Mouse (Mus musculus) midbrain, embryonic 11.5 days (tissue): ENCODE data around the gene Rbbp5. TPM values are rescaled to one million over a fixed set of nuclear protein-coding genes. Genes with fewer than 3 reads are reported as not detected.
A peak's percentile ranks its signal among the peaks of the same experiment; 100 is the strongest.

ENCODE experiments used
- ATAC-seq: fragments of 200-750 bp; cut with Nextera tagmentation; 2 replicates; pipeline ENCODE4 v1.8.0; 2017; ENCODE audit warnings: moderate TSS enrichment, moderate library complexity; ENCODE audit not compliant: low FRiP score
- DNase-seq: peaks from one replicate; pipeline ENCODE4 v3.0.0; 2015; ENCODE audit warnings: low spot score; ENCODE audit errors: missing footprints
- H3K27ac ChIP-seq: fragments of 300-500 bp; sonication (generic); 2 replicates; pipeline ENCODE4 v1.5.1; 2014; ENCODE audit warnings: low read depth, low read length
- H3K27me3 ChIP-seq: fragments of 300-500 bp; sonication (generic); 2 replicates; pipeline ENCODE4 v1.6.1; 2014; ENCODE audit warnings: mild to moderate bottlenecking, low read length, moderate library complexity, mixed read lengths; ENCODE audit not compliant: control insufficient read depth, insufficient read depth
- H3K36me3 ChIP-seq: fragments of 300-500 bp; sonication (generic); 2 replicates; pipeline ENCODE4 v1.6.1; 2014; ENCODE audit warnings: mild to moderate bottlenecking, low read length, moderate library complexity, mixed read lengths; ENCODE audit not compliant: control insufficient read depth, insufficient read depth
- H3K4me1 ChIP-seq: fragments of 300-500 bp; sonication (generic); 2 replicates; pipeline ENCODE4 v1.6.1; 2014; ENCODE audit warnings: low read length; ENCODE audit not compliant: control insufficient read depth, insufficient read depth
- H3K4me2 ChIP-seq: fragments of 300-500 bp; sonication (generic); 2 replicates; pipeline ENCODE4 v1.6.1; 2014; ENCODE audit warnings: mild to moderate bottlenecking, moderate library complexity
- H3K4me3 ChIP-seq: fragments of 300-500 bp; sonication (generic); 2 replicates; pipeline ENCODE4 v1.5.1; 2014; ENCODE audit warnings: low read depth, low read length
- H3K9ac ChIP-seq: fragments of 300-500 bp; sonication (generic); 2 replicates; pipeline ENCODE4 v1.6.1; 2014; ENCODE audit warnings: low read length
- H3K9me3 ChIP-seq: fragments of 300-500 bp; sonication (generic); 2 replicates; pipeline ENCODE4 v1.6.1; 2016; ENCODE audit warnings: low read length; ENCODE audit not compliant: control insufficient read depth
- WGBS: fragments of 180-500 bp; shearing (Covaris S2); extraction: QIAGEN DNeasy Blood & Tissue Kit; methylation state at CpG from one replicate; pipeline ENCODE4 v1.1.7; 2014; 5-methylcytosine and 5-hydroxymethylcytosine counted together
- polyA plus RNA-seq: library from polyadenylated mRNA; unstranded; fragments of >200 nt; fragmentation: Nextera tagmentation; extraction: Ambion mirVana; gene quantifications from 2 replicates; pipeline ENCODE4 v1.2.1, GENCODE M21; 2014

Rbbp5 gene
- polyA plus RNA-seq, 1 experiment from 2014 or later, result 65.2 TPM

DNA sequence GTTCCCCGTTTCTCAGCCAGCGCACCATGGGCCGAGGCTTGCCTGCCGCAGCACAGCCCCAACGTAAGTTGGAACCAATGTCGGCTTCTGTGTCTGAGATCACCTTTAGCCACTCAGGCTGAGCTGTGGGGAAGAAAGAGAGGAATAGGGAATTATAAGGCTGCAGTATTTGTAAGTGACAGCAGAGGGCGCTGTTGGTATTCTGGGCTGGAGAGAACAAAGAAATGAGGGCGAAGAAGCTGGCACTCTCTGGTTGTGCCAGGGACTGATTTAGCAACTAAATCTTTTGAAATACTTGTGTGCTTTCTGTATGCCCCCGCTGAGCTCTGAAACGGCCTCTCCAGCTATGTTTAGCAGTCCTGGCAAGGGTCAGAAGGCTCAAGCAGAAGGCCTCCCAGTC is 48.7 kb downstream of the Rbbp5 start:
- H3K9ac ChIP-seq, result peak overlapping the region; percentile 33; the same call in 1 of the 2 replicates
- H3K4me2 ChIP-seq, result no peak overlapping the region
- no peaks in the 10 kb centered on the region for H3K27me3 ChIP-seq
- no peaks in the 10 kb centered on the region for H3K9me3 ChIP-seq
- H3K4me3 ChIP-seq, result no peak overlapping the region
- peak; percentile 43; the same call in 1 of the 2 replicates for ATAC-seq
- H3K4me1 ChIP-seq, result peaks cover 10% of the 10 kb centered on the region
- no peaks in the 10 kb centered on the region for H3K36me3 ChIP-seq
- peak; percentile 99 for DNase-seq
- no peak overlapping the region; the same call in 1 of the 2 replicates for H3K27ac ChIP-seq
- 10% methylated on average over 10 of the region's 10 CpGs for WGBS

GRCm38 (mm10) chr1:132528071-132528470 is 50.9 kb downstream of the Rbbp5 start:
- DNase-seq, result peak; percentile 81
- 95% methylated on average over 13 of the region's 13 CpGs for WGBS
- Histone ChIP-seq H3K4me2 (no peak overlapping the region), H3K9me3 (no peaks in the 10 kb centered on the region), H3K27me3 (no peaks in the 10 kb centered on the region), H3K4me3 (no peak overlapping the region), H3K27ac (no peak overlapping the region), H3K9ac (no peak overlapping the region), H3K36me3 (no peaks in the 10 kb centered on the region), H3K4me1 (peaks cover 13% of the 10 kb centered on the region)
- ATAC-seq, result no peak

GRCm38 (mm10) chr1:132528647-132529334 is 51.6 kb downstream of the Rbbp5 start:
- WGBS, result 92% methylated on average over 19 of the region's 19 CpGs
- H3K27ac ChIP-seq, result no peak overlapping the region

DNA sequence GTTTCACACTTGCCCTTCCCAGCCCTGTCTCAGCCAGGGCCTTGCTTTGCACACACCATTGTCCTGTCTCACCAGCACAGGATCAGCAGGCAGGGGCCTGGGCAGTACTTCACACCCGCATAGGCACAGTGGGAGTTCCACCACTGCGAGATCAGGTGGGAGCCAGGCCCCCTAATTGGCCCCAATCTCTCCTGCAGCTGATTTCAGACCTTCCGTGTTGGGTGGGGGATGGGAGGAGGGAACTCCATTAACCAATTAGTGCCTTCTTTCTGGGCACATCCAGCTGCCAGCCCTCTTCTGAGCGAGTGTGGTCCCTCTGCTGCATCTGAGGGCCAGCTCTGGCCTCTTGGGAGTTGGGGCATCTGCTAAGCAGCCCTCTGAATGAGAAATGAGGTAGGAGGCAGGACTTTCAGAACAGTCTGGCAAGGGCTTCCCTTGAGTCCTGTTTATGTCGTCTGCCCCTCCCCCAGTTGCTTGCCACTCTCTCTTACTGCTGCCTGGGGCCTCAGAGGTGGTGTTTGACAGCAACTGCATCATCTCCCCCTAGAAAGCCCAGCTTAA is 53.5 kb downstream of the Rbbp5 start:
- WGBS, result 5% methylated on average over 5 of the region's 5 CpGs
- ATAC-seq (peak; percentile 78), DNase-seq (peak; percentile 90)
- Histone ChIP-seq H3K27me3 (no peaks in the 10 kb centered on the region), H3K4me2 (no peak overlapping the region), H3K27ac (peak overlapping the region; percentile 20), H3K4me3 (no peak overlapping the region), H3K36me3 (no peaks in the 10 kb centered on the region), H3K9ac (peak overlapping the region; percentile 14; the same call in 1 of the 2 replicates), H3K4me1 (peaks cover 23% of the 10 kb centered on the region), H3K9me3 (no peaks in the 10 kb centered on the region)

More at GRCm38 (mm10) chr1:132528647-132529334, 51.6 kb downstream of the Rbbp5 start:
- no peaks in the 10 kb centered on the region for H3K9me3 ChIP-seq
- H3K4me2 ChIP-seq, result no peak overlapping the region
- DNase-seq (peak; percentile 49), ATAC-seq (no peak)
- no peaks in the 10 kb centered on the region for H3K36me3 ChIP-seq
- H3K9ac ChIP-seq, result no peak overlapping the region
- H3K4me1 ChIP-seq, result peaks cover 20% of the 10 kb centered on the region
- no peaks in the 10 kb centered on the region for H3K27me3 ChIP-seq
- no peak overlapping the region for H3K4me3 ChIP-seq

- no peaks in the 10 kb centered on the region for H3K9me3 ChIP-seq
- H3K4me3 ChIP-seq, result no peak overlapping the region
- ATAC-seq (no peak), DNase-seq (peak; percentile 60)
- no peak overlapping the region for H3K9ac ChIP-seq
- H3K4me2 ChIP-seq, result no peak overlapping the region
- WGBS, result 73% methylated on average over 9 of the region's 9 CpGs
- H3K36me3 ChIP-seq, result no peaks in the 10 kb centered on the region
- H3K27ac ChIP-seq, result no peak overlapping the region
- peaks cover 20% of the 10 kb centered on the region for H3K4me1 ChIP-seq
- H3K27me3 ChIP-seq, result no peaks in the 10 kb centered on the region
Measured at GRCm38 (mm10) chr1:132532521-132532920, 55.4 kb downstream of the Rbbp5 start.

- peak; percentile 68 for DNase-seq
- Histone ChIP-seq H3K4me1 (peaks cover 24% of the 10 kb centered on the region), H3K27me3 (no peaks in the 10 kb centered on the region), H3K4me2 (no peak overlapping the region), H3K36me3 (no peaks in the 10 kb centered on the region), H3K4me3 (no peak overlapping the region), H3K27ac (no peak overlapping the region), H3K9ac (no peak overlapping the region), H3K9me3 (no peaks in the 10 kb centered on the region)
- 2% methylated on average over 8 of the region's 8 CpGs for WGBS
- no peak for ATAC-seq
Measured at GRCm38 (mm10) chr1:132533840-132534239, 56.7 kb downstream of the Rbbp5 start.

- Histone ChIP-seq H3K4me2 (no peak overlapping the region), H3K27ac (no peak overlapping the region), H3K4me1 (peaks cover 22% of the 10 kb centered on the region), H3K36me3 (no peaks in the 10 kb centered on the region), H3K9ac (no peak overlapping the region), H3K27me3 (no peaks in the 10 kb centered on the region), H3K4me3 (no peak overlapping the region), H3K9me3 (no peaks in the 10 kb centered on the region)
- WGBS, result 94% methylated on average over 4 of the region's 4 CpGs
- ATAC-seq, result no peak
- DNase-seq, result no peak
Measured at GRCm38 (mm10) chr1:132535541-132535940, 58.4 kb downstream of the Rbbp5 start.

GRCm38 (mm10) chr1:132536416-132536815 is 59.3 kb downstream of the Rbbp5 start:
- Histone ChIP-seq H3K27ac (no peak overlapping the region), H3K9me3 (no peaks in the 10 kb centered on the region), H3K27me3 (peaks cover under 1% of the 10 kb centered on the region), H3K9ac (no peak overlapping the region), H3K36me3 (no peaks in the 10 kb centered on the region), H3K4me3 (no peak overlapping the region), H3K4me1 (peaks cover 15% of the 10 kb centered on the region), H3K4me2 (no peak overlapping the region)
- WGBS, result 82% methylated on average over 3 of the region's 3 CpGs
- ATAC-seq (no peak), DNase-seq (peak; percentile 21)

- H3K27me3 ChIP-seq, result peaks cover 10% of the 10 kb centered on the region
- no peaks in the 10 kb centered on the region for H3K36me3 ChIP-seq
- no peak for ATAC-seq
- peaks cover 15% of the 10 kb centered on the region for H3K4me1 ChIP-seq
- peak; percentile 37 for DNase-seq
- no peak overlapping the region for H3K4me2 ChIP-seq
- no peak overlapping the region for H3K27ac ChIP-seq
- H3K4me3 ChIP-seq, result no peak overlapping the region
- WGBS, result 77% methylated on average over 5 of the region's 5 CpGs
- H3K9ac ChIP-seq, result no peak overlapping the region
- H3K9me3 ChIP-seq, result no peaks in the 10 kb centered on the region
Measured at GRCm38 (mm10) chr1:132537736-132538135, 60.6 kb downstream of the Rbbp5 start.
